Comparison of ENCODE assay signal across 11 mouse cellular contexts in genomic region chr5:121895117-121895756, GRCm38 (mm10). TPM values are rescaled to one million over a fixed set of nuclear protein-coding genes. Genes with fewer than 3 reads are reported as not detected.
A peak's percentile ranks its signal among the peaks of the same experiment; 100 is the strongest.
DNase-seq lines count a peak whose midpoint lies in the region; ATAC-seq and TF ChIP-seq lines count a peak whose summit lies in the region.
"Had no signal": no experiment of that assay in that cellular context is flagged by ENCODE, and none has a peak within 500 bp of the region (broad histone marks: within the 10 kb centered on the region; RNA-seq: fewer than 3 reads in every experiment).

No protein-coding gene starts in this region.

- no peak overlapping the region for H3K27ac ChIP-seq in kidney, embryonic 15.5 days
- no peak overlapping the region for H3K27ac ChIP-seq in ES-E14 (ENCODE audit: insufficient read depth, low read depth, low read length, poor library complexity, severe bottlenecking)
- peak overlapping the region; percentile 65 for H3K27ac ChIP-seq in forebrain, embryonic 12.5 days
- no peak overlapping the region for H3K27ac ChIP-seq in limb, embryonic 13.5 days
- H3K27ac ChIP-seq: heart, embryonic 15.5 days had no signal

- no peaks in the 10 kb centered on the region for H3K9me3 ChIP-seq in kidney, embryonic 15.5 days (replicated peaks)
- no peaks in the 10 kb centered on the region for H3K9me3 ChIP-seq in ES-E14 (ENCODE audit: control insufficient read depth, insufficient read depth, low read depth, low read length)
- no peaks in the 10 kb centered on the region for H3K9me3 ChIP-seq in forebrain, embryonic 12.5 days
- no peaks in the 10 kb centered on the region for H3K9me3 ChIP-seq in limb, embryonic 13.5 days
- H3K9me3 ChIP-seq: heart, embryonic 15.5 days had no signal

- no peak for DNase-seq in kidney, adult 18-20 months
- DNase-seq in ES-E14 (ENCODE audit: low read depth, low spot score) = no peak
- no peak for DNase-seq in frontal cortex, postnatal 36 days (ENCODE audit: low spot score in 2 of 2)
- no peak for DNase-seq in right cerebral cortex, postnatal 36 days (ENCODE audit: low spot score in 2 of 2)
- DNase-seq: kidney, adult 11 months; lung, adult 18-20 months had no signal

- H3K4me3 ChIP-seq in kidney, embryonic 15.5 days (replicated peaks) = no peak overlapping the region
- H3K4me3 ChIP-seq in ES-E14 (ENCODE audit: insufficient read depth in 1 of 2, low read depth in 1 of 2, low read length in 2 of 2, poor library complexity in 1 of 2, severe bottlenecking in 1 of 2) = no peak overlapping the region
- H3K4me3 ChIP-seq in forebrain, embryonic 12.5 days (replicated peaks) = no peak overlapping the region
- no peak overlapping the region for H3K4me3 ChIP-seq in limb, embryonic 13.5 days
- H3K4me3 ChIP-seq: heart, embryonic 15.5 days had no signal

- peaks cover 11% of the 10 kb centered on the region; the same call in 1 of the 2 replicates for H3K27me3 ChIP-seq in kidney, embryonic 15.5 days
- peaks cover 24% of the 10 kb centered on the region for H3K27me3 ChIP-seq in forebrain, embryonic 12.5 days
- peaks cover 25% of the 10 kb centered on the region; the same call in 1 of the 2 replicates for H3K27me3 ChIP-seq in limb, embryonic 13.5 days

- no peaks in the 10 kb centered on the region for H3K36me3 ChIP-seq in kidney, embryonic 15.5 days
- no peaks in the 10 kb centered on the region for H3K36me3 ChIP-seq in ES-E14 (ENCODE audit: control insufficient read depth, insufficient read depth, low read length, poor library complexity, severe bottlenecking)
- no peaks in the 10 kb centered on the region for H3K36me3 ChIP-seq in forebrain, embryonic 12.5 days (replicated peaks)
- H3K36me3 ChIP-seq in limb, embryonic 13.5 days = no peaks in the 10 kb centered on the region
- H3K36me3 ChIP-seq: heart, embryonic 15.5 days had no signal

- no peak overlapping the region for H3K9ac ChIP-seq in kidney, embryonic 15.5 days
- peak overlapping the region; percentile 7; the same call in 1 of the 2 replicates for H3K9ac ChIP-seq in ES-E14 (ENCODE audit: insufficient read depth, low read depth, low read length, poor library complexity, severe bottlenecking)
- H3K9ac ChIP-seq in forebrain, embryonic 12.5 days = no peak overlapping the region
- no peak overlapping the region for H3K9ac ChIP-seq in limb, embryonic 13.5 days
- H3K9ac ChIP-seq: heart, embryonic 15.5 days had no signal

- peak overlapping the region; percentile 23; the same call in 1 of the 2 replicates for H3K4me2 ChIP-seq in kidney, embryonic 15.5 days
- no peak overlapping the region for H3K4me2 ChIP-seq in forebrain, embryonic 12.5 days
- H3K4me2 ChIP-seq in limb, embryonic 13.5 days (replicated peaks) = 0 out of 2 replicates have a peak overlapping the region, but pooled peaks have one; percentile 9
- H3K4me2 ChIP-seq: heart, embryonic 15.5 days had no signal

- ATAC-seq in kidney, embryonic 15.5 days (replicated peaks; ENCODE audit: low FRiP score) = no peak
- no peak for ATAC-seq in forebrain, embryonic 12.5 days (ENCODE audit: low FRiP score)
- no peak for ATAC-seq in limb, embryonic 13.5 days (ENCODE audit: low FRiP score, low read depth)
- no peak for ATAC-seq in cerebellum, adult (ENCODE audit: insufficient number of reproducible peaks, low FRiP score, low TSS enrichment)

- in situ Hi-C loops in ES-E14 (cut with MboI; ENCODE audit: low sequenced_read_pairs in 2 of 2, unreplicated experiment in 2 of 2) = no loop called here

- 27% methylated on average over 24 of the region's 24 CpGs for WGBS in kidney, embryonic 15.5 days
- 45% methylated on average over 24 of the region's 24 CpGs for WGBS in forebrain, embryonic 12.5 days
- 37% methylated on average over 24 of the region's 24 CpGs for WGBS in limb, embryonic 13.5 days

- H3K4me1 ChIP-seq in kidney, embryonic 15.5 days = peaks cover 19% of the 10 kb centered on the region
- H3K4me1 ChIP-seq in ES-E14 (ENCODE audit: control insufficient read depth in 2 of 2, insufficient read depth in 2 of 2, low read length in 2 of 2, poor library complexity in 1 of 2) = peaks cover 3 to 6% of the 10 kb centered on the region in 2 experiments; a peak in 1 of 4 replicates
- peaks cover 20% of the 10 kb centered on the region for H3K4me1 ChIP-seq in forebrain, embryonic 12.5 days
- peaks cover 15% of the 10 kb centered on the region for H3K4me1 ChIP-seq in limb, embryonic 13.5 days
- H3K4me1 ChIP-seq: heart, embryonic 15.5 days had no signal

TF ChIP-seq in ES-E14, 5 proteins besides CTCF, POLR2A, EP300 and RAD21:
- no peak for TF ChIP-seq HCFC1 (IDR thresholded peaks at IDR 0.05; ENCODE audit: borderline replicate concordance, insufficient read depth, low read length)
- TF ChIP-seq ZC3H11A (IDR thresholded peaks at IDR 0.05; ENCODE audit: borderline replicate concordance, low read depth, low read length) = no peak
- TF ChIP-seq ZNF384 (IDR thresholded peaks at IDR 0.05; ENCODE audit: low read depth, low read length) = no peak

RNA-seq across cellular contexts. Expression of gene Pheta1, which starts 46.5 kb away (rescaled TPM):
- 27.7 and 29.0 TPM in 2 replicates for polyA plus RNA-seq in kidney, embryonic 15.5 days (2015; fragmentation: Nextera tagmentation; extraction: Ambion mirVana)
- 13.4 and 13.6 TPM in 2 replicates for total RNA-seq in ES-E14 (2012; rRNA removed)
- polyA plus RNA-seq in forebrain, embryonic 12.5 days (2016; fragmentation: Nextera tagmentation; extraction: Ambion mirVana) = 44.6 and 48.1 TPM in 2 replicates
- polyA plus RNA-seq in limb, embryonic 13.5 days (2015; fragmentation: Nextera tagmentation; extraction: Ambion mirVana) = 38.5 and 43.4 TPM in 2 replicates

RNA-seq across cellular contexts. Expression of gene Sh2b3, which starts 57.8 kb away (rescaled TPM):
- polyA plus RNA-seq in kidney, embryonic 15.5 days (2015; fragmentation: Nextera tagmentation; extraction: Ambion mirVana) = 18.6 and 19.4 TPM in 2 replicates
- 9.1 and 10.5 TPM in 2 replicates for total RNA-seq in ES-E14 (2012; rRNA removed)
- polyA plus RNA-seq in forebrain, embryonic 12.5 days (2016; fragmentation: Nextera tagmentation; extraction: Ambion mirVana) = 7.1 and 7.4 TPM in 2 replicates
- 11.7 and 12.5 TPM in 2 replicates for polyA plus RNA-seq in limb, embryonic 13.5 days (2015; fragmentation: Nextera tagmentation; extraction: Ambion mirVana)
